Mouse (Mus musculus) liver, adult 2 months (tissue): Measurements from ENCODE around the gene Olfr297. TPM values are rescaled to one million over a fixed set of nuclear protein-coding genes. Genes with fewer than 3 reads are reported as not detected.

ENCODE experiments used
- DNase-seq: peaks from one replicate; pipeline ENCODE4 v3.0.0-alpha.2; 2011; ENCODE audit warnings: low read depth, low spot score; ENCODE audit errors: extremely low read depth
- H3K27ac ChIP-seq: fragments of 200-500 bp; replicated peaks from 2 replicates; pipeline ENCODE4 v1.5.1; 2012; ENCODE audit warnings: low read depth, mild to moderate bottlenecking, control low read depth, inconsistent platforms, low read length; ENCODE audit not compliant: insufficient read depth
- H3K27me3 ChIP-seq: fragments of 200-500 bp; 2 replicates; pipeline ENCODE4 v1.6.1; 2012; ENCODE audit warnings: mild to moderate bottlenecking, moderate library complexity, low read length, inconsistent platforms; ENCODE audit not compliant: control insufficient read depth, insufficient read depth
- H3K36me3 ChIP-seq: fragments of 200-500 bp; 2 replicates; pipeline ENCODE4 v1.6.1; 2012; ENCODE audit warnings: low read length, inconsistent platforms; ENCODE audit not compliant: control insufficient read depth, insufficient read depth
- H3K4me1 ChIP-seq: fragments of 200-500 bp; 2 replicates; pipeline ENCODE4 v1.6.1; 2011; ENCODE audit warnings: low read length; ENCODE audit not compliant: control insufficient read depth, insufficient read depth
- H3K4me3 ChIP-seq: fragments of 200-500 bp; 2 replicates; pipeline ENCODE4 v1.5.1; 2011; ENCODE audit warnings: low read depth, mild to moderate bottlenecking, control low read depth, low read length, moderate library complexity; ENCODE audit not compliant: insufficient read depth
- H3K79me2 ChIP-seq: fragments of 200-500 bp; 2 replicates; pipeline ENCODE4 v1.6.1; 2012; ENCODE audit warnings: inconsistent platforms, mild to moderate bottlenecking, low read length, moderate library complexity; ENCODE audit not compliant: control insufficient read depth, insufficient read depth
- H3K9ac ChIP-seq: fragments of 200-500 bp; 2 replicates; pipeline ENCODE4 v1.6.1; 2012; ENCODE audit warnings: low read depth, mild to moderate bottlenecking, control low read depth, inconsistent platforms, low read length
- CTCF ChIP-seq: fragments of 200-500 bp; IDR thresholded peaks from 2 replicates; pipeline ENCODE4 v1.5.1; 2011; ENCODE audit warnings: low read depth, low read length, control low read depth
- POLR2A ChIP-seq: fragments of 200-500 bp; IDR thresholded peaks from 2 replicates; pipeline ENCODE4 v1.6.1; 2011; ENCODE audit warnings: low read length, control low read depth; ENCODE audit not compliant: insufficient read depth; ENCODE audit errors: extremely low read depth
- WGBS: fragments of 180-500 bp; shearing (Covaris S2); methylation state at CpG from one replicate; pipeline ENCODE4 v1.1.7; 2018; 5-methylcytosine and 5-hydroxymethylcytosine counted together
- polyA plus RNA-seq: library from polyadenylated mRNA; depleted of rRNA; stranded (reverse); fragments of >200 nt; gene quantifications from 2 replicates; pipeline ENCODE4 v1.2.3, GENCODE M21; 2012; rRNA removed
- total RNA-seq: library from RNA; depleted of rRNA; stranded (reverse); fragments of >200 nt; gene quantifications from 2 replicates; pipeline ENCODE4 v1.2.3, GENCODE M21; 2014; rRNA removed

Gene Olfr297
- not detected in 2 replicates for total RNA-seq
- polyA plus RNA-seq = not detected in 2 replicates

GRCm38 (mm10) chr7:86519668-86520067 is at the start of gene Olfr297:
Olfr297 (plus strand) TSS chr7:86519968.
- no peak within 1 kb of the TSS for H3K9ac ChIP-seq
- H3K4me1 ChIP-seq = no peaks in the 10 kb centered on the region
- no peaks in the 10 kb centered on the region for H3K36me3 ChIP-seq
- no peak for DNase-seq
- H3K4me3 ChIP-seq = no peak within 1 kb of the TSS
- H3K27ac ChIP-seq = no peak within 1 kb of the TSS
- no peak for TF ChIP-seq CTCF
- no peak for TF ChIP-seq POLR2A
- H3K27me3 ChIP-seq = no peaks in the 10 kb centered on the region
- no peaks in the 10 kb centered on the region for H3K79me2 ChIP-seq

GRCm38 (mm10) chr7:86492384-86492783 is 27.4 kb upstream of the Olfr297 start, which contains the start of gene Olfr298:
Olfr298 (minus strand) TSS chr7:86492484.
- no peak for TF ChIP-seq POLR2A
- TF ChIP-seq CTCF = no peak
- 68% methylated on average over 1 of the region's 1 CpGs for WGBS

More at GRCm38 (mm10) chr7:86492384-86492783, 27.4 kb upstream of the Olfr297 start, which contains the start of gene Olfr298:
- H3K27me3 ChIP-seq = no peaks in the 10 kb centered on the region
- no peaks in the 10 kb centered on the region for H3K79me2 ChIP-seq
- no peaks in the 10 kb centered on the region for H3K36me3 ChIP-seq
- no peak for DNase-seq
- no peak within 1 kb of the TSS for H3K4me3 ChIP-seq
- H3K9ac ChIP-seq = no peak within 1 kb of the TSS
- no peak within 1 kb of the TSS for H3K27ac ChIP-seq
- H3K4me1 ChIP-seq = no peaks in the 10 kb centered on the region

Other genes with a start within 250 kb of the Olfr297 start
- gene Olfr310, start 242.8 kb upstream of the Olfr297 start, total RNA-seq = not detected in 2 replicates
- not detected in 2 replicates for gene Olfr310, start 242.8 kb upstream of the Olfr297 start, polyA plus RNA-seq
- not detected in 2 replicates for gene Olfr309, start 206.3 kb upstream of the Olfr297 start, total RNA-seq
- gene Olfr309, start 206.3 kb upstream of the Olfr297 start, polyA plus RNA-seq = not detected in 2 replicates
- gene Olfr308, start 194.3 kb upstream of the Olfr297 start, total RNA-seq = not detected in 2 replicates
- gene Olfr308, start 194.3 kb upstream of the Olfr297 start, polyA plus RNA-seq = not detected in 2 replicates
- gene Olfr307, start 182.4 kb upstream of the Olfr297 start, total RNA-seq = not detected in 2 replicates
- not detected in 2 replicates for gene Olfr307, start 182.4 kb upstream of the Olfr297 start, polyA plus RNA-seq
- gene Olfr305, start 153.0 kb upstream of the Olfr297 start, total RNA-seq = not detected in 2 replicates
- not detected in 2 replicates for gene Olfr305, start 153.0 kb upstream of the Olfr297 start, polyA plus RNA-seq
- not detected in 2 replicates for gene Olfr304, start 133.3 kb upstream of the Olfr297 start, total RNA-seq
- not detected in 2 replicates for gene Olfr304, start 133.3 kb upstream of the Olfr297 start, polyA plus RNA-seq
- gene Olfr303, start 122.2 kb upstream of the Olfr297 start, total RNA-seq = not detected in 2 replicates
- not detected in 2 replicates for gene Olfr303, start 122.2 kb upstream of the Olfr297 start, polyA plus RNA-seq
- gene Olfr301, start 116.1 kb upstream of the Olfr297 start, total RNA-seq = not detected in 2 replicates
- gene Olfr301, start 116.1 kb upstream of the Olfr297 start, polyA plus RNA-seq = not detected in 2 replicates
- not detected in 2 replicates for gene Olfr299, start 60.0 kb upstream of the Olfr297 start, total RNA-seq
- gene Olfr299, start 60.0 kb upstream of the Olfr297 start, polyA plus RNA-seq = not detected in 2 replicates
- gene Olfr298, start 27.5 kb upstream of the Olfr297 start, total RNA-seq = not detected in 2 replicates
- not detected in 2 replicates for gene Olfr298, start 27.5 kb upstream of the Olfr297 start, polyA plus RNA-seq
- not detected in 2 replicates for gene Olfr295, start 63.9 kb downstream of the Olfr297 start, total RNA-seq
- not detected in 2 replicates for gene Olfr295, start 63.9 kb downstream of the Olfr297 start, polyA plus RNA-seq
- not detected in 2 replicates for gene Olfr294, start 96.7 kb downstream of the Olfr297 start, total RNA-seq
- not detected in 2 replicates for gene Olfr294, start 96.7 kb downstream of the Olfr297 start, polyA plus RNA-seq
- gene Olfr293, start 129.1 kb downstream of the Olfr297 start, total RNA-seq = not detected in 2 replicates
- gene Olfr293, start 129.1 kb downstream of the Olfr297 start, polyA plus RNA-seq = not detected in 2 replicates
- gene Olfr292, start 168.4 kb downstream of the Olfr297 start, total RNA-seq = not detected in 2 replicates
- not detected in 2 replicates for gene Olfr292, start 168.4 kb downstream of the Olfr297 start, polyA plus RNA-seq